In the genomic region with DNA sequence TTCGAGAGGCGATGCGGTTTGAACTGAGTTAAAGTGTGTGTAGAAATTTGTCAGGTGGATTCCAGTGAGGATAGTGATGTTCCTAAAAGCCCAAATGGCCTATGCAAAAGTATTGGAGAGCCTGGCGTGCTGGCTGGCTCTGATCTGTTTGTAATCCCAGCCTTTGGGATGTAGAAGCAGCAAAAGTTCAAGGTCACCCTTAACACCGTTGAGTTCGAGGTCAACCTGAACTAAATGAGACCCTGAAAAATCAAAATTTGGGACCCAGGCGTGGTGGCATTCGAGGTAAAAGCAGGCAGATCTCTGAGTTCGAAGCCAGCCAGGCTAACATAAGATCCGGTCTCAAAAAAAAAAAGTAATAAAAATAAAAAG, we compare ENCODE assay signal across 7 mouse cellular contexts. TPM values are rescaled to one million over a fixed set of nuclear protein-coding genes. Genes with fewer than 3 reads are reported as not detected.
DNase-seq lines count a peak whose midpoint lies in the region; ATAC-seq lines count a peak whose summit lies in the region.

No protein-coding gene starts in this region.

- peaks cover 60% of the 10 kb centered on the region for H3K4me1 ChIP-seq in megakaryocyte, embryonic 14.5 days
- peaks cover 20% of the 10 kb centered on the region for H3K4me1 ChIP-seq in forebrain, embryonic 12.5 days
- H3K4me1 ChIP-seq in limb, embryonic 12.5 days (replicated peaks), result peaks cover 18% of the 10 kb centered on the region
- H3K4me1 ChIP-seq in stomach, embryonic 14.5 days (ENCODE audit: control insufficient read depth, insufficient read depth, low read length), result peaks cover 13% of the 10 kb centered on the region; the same call in 1 of the 2 replicates

- H3K4me2 ChIP-seq in forebrain, embryonic 12.5 days, result peak overlapping the region; percentile 84
- peak overlapping the region; percentile 83 for H3K4me2 ChIP-seq in limb, embryonic 12.5 days
- H3K4me2 ChIP-seq in stomach, embryonic 14.5 days (replicated peaks; ENCODE audit: low read depth, low read length), result peak overlapping the region; percentile 83

- no peak for ATAC-seq in megakaryocyte, adult 5-6 weeks (ENCODE audit: poor library complexity, severe bottlenecking)
- ATAC-seq in forebrain, embryonic 12.5 days (ENCODE audit: low FRiP score), result 0 out of 2 replicates have a peak, but pooled peaks have one; percentile 5
- ATAC-seq in limb, embryonic 12.5 days (ENCODE audit: insufficient number of reproducible peaks, insufficient read depth, low FRiP score, low TSS enrichment, low read depth), result no peak
- no peak for ATAC-seq in stomach, embryonic 14.5 days (ENCODE audit: insufficient number of reproducible peaks, insufficient read depth, low FRiP score, low read depth)

- WGBS in forebrain, embryonic 12.5 days, result 51% methylated on average over 10 of the region's 10 CpGs
- whole genome bisulfite sequencing in limb, embryonic 12.5 days, result 42% methylated on average over 10 of the region's 10 CpGs
- WGBS in stomach, embryonic 14.5 days, result 42% methylated on average over 10 of the region's 10 CpGs

- no peak for DNase-seq in adrenal gland, postnatal 25 days
- DNase-seq in spleen, adult 12 weeks (ENCODE audit: low spot score), result no peak

- no peaks in the 10 kb centered on the region for H3K9me3 ChIP-seq in megakaryocyte, embryonic 14.5 days
- no peaks in the 10 kb centered on the region for H3K9me3 ChIP-seq in forebrain, embryonic 12.5 days
- no peaks in the 10 kb centered on the region for H3K9me3 ChIP-seq in limb, embryonic 12.5 days
- no peaks in the 10 kb centered on the region for H3K9me3 ChIP-seq in stomach, embryonic 14.5 days (ENCODE audit: control insufficient read depth, low read depth, low read length)

- H3K36me3 ChIP-seq in megakaryocyte, embryonic 14.5 days (replicated peaks; ENCODE audit: low read length), result peaks cover 17% of the 10 kb centered on the region
- no peaks in the 10 kb centered on the region for H3K36me3 ChIP-seq in forebrain, embryonic 12.5 days (replicated peaks)
- H3K36me3 ChIP-seq in limb, embryonic 12.5 days, result peaks cover 9% of the 10 kb centered on the region; the same call in 1 of the 2 replicates
- H3K36me3 ChIP-seq in stomach, embryonic 14.5 days (ENCODE audit: control insufficient read depth, insufficient read depth, low read length), result no peaks in the 10 kb centered on the region

- no peaks in the 10 kb centered on the region for H3K27me3 ChIP-seq in megakaryocyte, embryonic 14.5 days (replicated peaks)
- no peaks in the 10 kb centered on the region for H3K27me3 ChIP-seq in forebrain, embryonic 12.5 days
- H3K27me3 ChIP-seq in limb, embryonic 12.5 days, result no peaks in the 10 kb centered on the region
- no peaks in the 10 kb centered on the region for H3K27me3 ChIP-seq in stomach, embryonic 14.5 days (ENCODE audit: control insufficient read depth, insufficient read depth, low read length)

- H3K9ac ChIP-seq in forebrain, embryonic 12.5 days, result peak overlapping the region; percentile 73
- peak overlapping the region; percentile 74 for H3K9ac ChIP-seq in limb, embryonic 12.5 days (replicated peaks)
- peak overlapping the region; percentile 80 for H3K9ac ChIP-seq in stomach, embryonic 14.5 days (replicated peaks; ENCODE audit: low read depth, low read length)

- peak overlapping the region; percentile 97 for H3K4me3 ChIP-seq in megakaryocyte, embryonic 14.5 days (replicated peaks)
- H3K4me3 ChIP-seq in forebrain, embryonic 12.5 days (replicated peaks), result peak overlapping the region; percentile 79
- peak overlapping the region; percentile 70 for H3K4me3 ChIP-seq in limb, embryonic 12.5 days (replicated peaks)
- peak overlapping the region; percentile 86 for H3K4me3 ChIP-seq in stomach, embryonic 14.5 days (ENCODE audit: low read depth, low read length)

- H3K27ac ChIP-seq in forebrain, embryonic 12.5 days, result peak overlapping the region; percentile 54; the same call in 1 of the 2 replicates
- peak overlapping the region; percentile 75; the same call in 1 of the 2 replicates for H3K27ac ChIP-seq in limb, embryonic 12.5 days
- H3K27ac ChIP-seq in stomach, embryonic 14.5 days (ENCODE audit: low read length), result peak overlapping the region; percentile 66; the same call in 1 of the 2 replicates

RNA-seq across cellular contexts. Expression of a gene that starts 0.6 kb away (rescaled TPM):
- polyA plus RNA-seq in megakaryocyte, embryonic 14.5 days (2012; ENCODE audit: insufficient read depth, low replicate concordance), result 0.43 and 1.8 TPM in 2 replicates
- 1.9 and 4.9 TPM in 2 replicates for total RNA-seq in megakaryocyte, adult 5-6 weeks (2015)
- 6.5 and 12.7 TPM in 2 replicates for total RNA-seq in megakaryocyte, adult 5-6 weeks (2017)
- polyA plus RNA-seq in forebrain, embryonic 12.5 days (2016; fragmentation: Nextera tagmentation; extraction: Ambion mirVana), result 20.0 and 21.0 TPM in 2 replicates
- 20.4 and 22.7 TPM in 2 replicates for polyA plus RNA-seq in limb, embryonic 12.5 days (2016; fragmentation: Nextera tagmentation; extraction: Ambion mirVana)
- polyA plus RNA-seq in stomach, embryonic 14.5 days (2014; fragmentation: Nextera tagmentation; extraction: Ambion mirVana), result 12.6 and 14.2 TPM in 2 replicates
- 7.0 and 9.3 TPM in 2 replicates for total RNA-seq in adrenal gland, postnatal 25 days (2021)

RNA-seq across cellular contexts. Expression of a gene that starts 0.8 kb away (rescaled TPM):
- polyA plus RNA-seq in megakaryocyte, embryonic 14.5 days (2012; ENCODE audit: insufficient read depth, low replicate concordance), result 10.0 and 11.0 TPM in 2 replicates
- 37.2 and 37.6 TPM in 2 replicates for total RNA-seq in megakaryocyte, adult 5-6 weeks (2015)
- 126 and 129 TPM in 2 replicates for total RNA-seq in megakaryocyte, adult 5-6 weeks (2017)
- 140 and 160 TPM in 2 replicates for polyA plus RNA-seq in forebrain, embryonic 12.5 days (2016; fragmentation: Nextera tagmentation; extraction: Ambion mirVana)
- 153 and 163 TPM in 2 replicates for polyA plus RNA-seq in limb, embryonic 12.5 days (2016; fragmentation: Nextera tagmentation; extraction: Ambion mirVana)
- 111 and 121 TPM in 2 replicates for polyA plus RNA-seq in stomach, embryonic 14.5 days (2014; fragmentation: Nextera tagmentation; extraction: Ambion mirVana)
- 45.4 and 59.6 TPM in 2 replicates for total RNA-seq in adrenal gland, postnatal 25 days (2021)
